Mouse (Mus musculus): Measurements from ENCODE around the gene Pdia2. TPM values are rescaled to one million over a fixed set of nuclear protein-coding genes. Genes with fewer than 3 reads are reported as not detected.

Gene Pdia2
- total RNA-seq, 2 experiments from 2014 or later: 0.33 to 0.53 TPM

Other genes starting within 250 kb of the Pdia2 start
- gene A930017K11Rik, start 246.5 kb downstream of the Pdia2 start, total RNA-seq (2021): under 1 TPM in 1 of 2 experiments, not detected in 1; 0.13 TPM
- 10 to 100 TPM; 46.5 to 50.0 TPM for gene Capn15, start 213.3 kb downstream of the Pdia2 start, total RNA-seq (2021)
- gene Rab11fip3, start 129.5 kb downstream of the Pdia2 start, total RNA-seq (2021): 10 to 100 TPM; 80.5 to 85.2 TPM
- gene Decr2, start 108.8 kb downstream of the Pdia2 start, total RNA-seq (2021): 10 to 100 TPM; 24.3 to 26.3 TPM
- gene Nme4, start 103.5 kb downstream of the Pdia2 start, total RNA-seq (2021): 1 to 10 TPM; 2.6 to 3.4 TPM
- 10 to 100 TPM in 1 of 2 experiments, 1 to 10 TPM in 1; 9.7 to 12.3 TPM for gene Tmem8, start 85.8 kb downstream of the Pdia2 start, total RNA-seq (2021)
- 10 to 100 TPM; 70.1 to 70.5 TPM for gene Mrpl28, start 75.6 kb downstream of the Pdia2 start, total RNA-seq (2021)
- 10 to 100 TPM; 21.2 to 23.3 TPM for gene Axin1, start 60.4 kb downstream of the Pdia2 start, total RNA-seq (2021)
- gene Rgs11, start 3.9 kb upstream of the Pdia2 start, total RNA-seq (2021): 10 to 100 TPM; 56.1 to 56.2 TPM
- 100 to 1,000 TPM; 170 TPM for gene Arhgdig, start 8.7 kb upstream of the Pdia2 start, total RNA-seq (2021)
- 10 to 100 TPM; 15.7 to 18.4 TPM for gene Fam234a, start 45.2 kb upstream of the Pdia2 start, total RNA-seq (2021)
- gene Luc7l, start 53.8 kb upstream of the Pdia2 start, total RNA-seq (2021): 10 to 100 TPM; 80.2 to 81.5 TPM
- gene Neurl1b, start 215.7 kb upstream of the Pdia2 start, total RNA-seq (2021): 100 to 1,000 TPM; 105 to 111 TPM